Comparison of ENCODE assay signal across 14 mouse cellular contexts in genomic region chr6:115168921-115169320, GRCm38 (mm10). TPM values are rescaled to one million over a fixed set of nuclear protein-coding genes. Genes with fewer than 3 reads are reported as not detected.
DNase-seq lines count a peak whose midpoint lies in the region; ATAC-seq lines count a peak whose summit lies in the region.
"Had no signal": no experiment of that assay in that cellular context is flagged by ENCODE, and none has a peak within 500 bp of the region (broad histone marks: within the 10 kb centered on the region; RNA-seq: fewer than 3 reads in every experiment).

No protein-coding gene starts in this region.

- DNase-seq in 3T3-L1 (ENCODE audit: low read depth, low spot score), result peak; percentile 78
- peak; percentile 44 for DNase-seq in MN1 (ENCODE audit: low spot score)
- peak; percentile 55 to 86 for DNase-seq in cerebellum, postnatal 14 days
- peak; percentile 68 to 70 for DNase-seq in layer of hippocampus, postnatal 36 days
- no peak for DNase-seq in natural killer cell, adult 2 months (ENCODE audit: low spot score in 2 of 2)
- DNase-seq in thymus, postnatal 4 days, result no peak

- ATAC-seq in CD4-positive, CD25-positive, alpha-beta regulatory T cell, adult 4 months, result no peak
- ATAC-seq: hindbrain, embryonic 16.5 days had no signal

RNA-seq across cellular contexts. Expression of gene Syn2, which starts 34.2 kb away (rescaled TPM):
- 100 to 1,000 TPM; 574 to 635 TPM for total RNA-seq in layer of hippocampus, postnatal 36 days (2021)
- not detected for polyA plus RNA-seq in CD4-positive, CD25-positive, alpha-beta regulatory T cell, adult 4 months (2017; shearing (Covaris generic))

RNA-seq across cellular contexts. Expression of gene Gm17482, which starts 58.2 kb away (rescaled TPM):
- not detected for total RNA-seq in layer of hippocampus, postnatal 36 days (2021)
- polyA plus RNA-seq in CD4-positive, CD25-positive, alpha-beta regulatory T cell, adult 4 months (2017; shearing (Covaris generic)), result not detected
- total RNA-seq: adrenal gland, postnatal 4 days had no signal
- polyA plus RNA-seq: embryonic facial prominence, embryonic 13.5 days; heart, embryonic 10.5 days; hindbrain, embryonic 16.5 days; limb, embryonic 13.5 days; neural tube, embryonic 11.5 days; spleen, adult 2 months had no signal

Comparison
In these comparisons a context has a peak if more than half of its experiments do, and no peak if none do; other contexts are left out.
1. DNase-seq: peak in 3T3-L1 (single experiment), MN1 (single experiment), cerebellum, postnatal 14 days (2 of 2) and layer of hippocampus, postnatal 36 days (2 of 2); none in natural killer cell, adult 2 months (0 of 2) and thymus, postnatal 4 days (single experiment).